Mouse (Mus musculus): ENCODE measurements around the gene C130026I21Rik.
"Not testable (repeated sequence)": the region's sequence is repeated elsewhere in the genome, so short reads cannot be mapped to it uniquely, and the experiment has no call there.

DNA sequence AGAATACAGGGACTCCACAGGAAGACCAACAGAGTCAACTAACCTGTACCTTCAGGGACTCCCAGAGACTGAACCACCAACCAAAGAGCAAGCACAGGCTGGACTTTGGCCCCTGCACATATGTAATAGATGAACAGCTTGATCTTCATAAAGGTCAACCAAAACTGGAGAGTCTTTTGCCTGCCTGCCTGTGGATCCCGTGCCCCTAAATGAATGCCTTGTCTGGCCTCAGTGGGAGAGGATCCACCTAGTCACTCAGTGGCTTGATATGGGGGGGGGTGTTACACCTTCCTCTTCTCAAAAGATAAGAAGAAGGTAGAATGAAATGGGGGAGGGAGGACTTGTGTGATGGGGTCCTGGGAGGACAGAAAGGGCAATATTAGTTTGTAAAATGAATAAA, 262.6 kb downstream of the C130026I21Rik start:
- TF ChIP-seq EP300, CTCF (IDR thresholded peaks at IDR 0.05; ENCODE audit: low read depth): not testable (repeated sequence)
